Mouse (Mus musculus) testis, adult 2 months (tissue): Measurements from ENCODE around the gene Hes3. TPM values are rescaled to one million over a fixed set of nuclear protein-coding genes. Genes with fewer than 3 reads are reported as not detected.

Experiments
- H3K27ac ChIP-seq: fragments of 200-500 bp; 2 replicates; pipeline ENCODE4 v1.5.1; 2012; ENCODE audit warnings: low read depth, low read length; ENCODE audit not compliant: control insufficient read depth, insufficient read depth
- H3K27me3 ChIP-seq: fragments of 200-500 bp; 2 replicates; pipeline ENCODE4 v1.6.1; 2012; ENCODE audit warnings: mild to moderate bottlenecking, low read length, moderate library complexity; ENCODE audit not compliant: control insufficient read depth, insufficient read depth
- H3K36me3 ChIP-seq: fragments of 200-500 bp; 2 replicates; pipeline ENCODE4 v1.6.1; 2012; ENCODE audit warnings: mild to moderate bottlenecking, low read length; ENCODE audit not compliant: control insufficient read depth, insufficient read depth
- H3K4me1 ChIP-seq: fragments of 200-500 bp; 2 replicates; pipeline ENCODE4 v1.6.1; 2012; ENCODE audit warnings: low read length; ENCODE audit not compliant: control insufficient read depth, insufficient read depth
- H3K4me3 ChIP-seq: fragments of 200-500 bp; 2 replicates; pipeline ENCODE4 v1.5.1; 2012; ENCODE audit warnings: low read depth, mild to moderate bottlenecking, low read length, moderate library complexity, mixed read lengths; ENCODE audit not compliant: control insufficient read depth
- CTCF ChIP-seq: fragments of 200-500 bp; IDR thresholded peaks from 2 replicates; pipeline ENCODE4 v1.5.1; 2012; ENCODE audit warnings: low read depth, mild to moderate bottlenecking, inconsistent platforms, low read length, moderate library complexity; ENCODE audit not compliant: control insufficient read depth, insufficient read depth, insufficient replicate concordance
- POLR2A ChIP-seq: fragments of 200-500 bp; IDR thresholded peaks from 2 replicates; pipeline ENCODE4 v1.6.1; 2012; ENCODE audit warnings: low read depth, mild to moderate bottlenecking, inconsistent platforms, low read length, moderate library complexity; ENCODE audit not compliant: control insufficient read depth
- polyA plus RNA-seq: library from polyadenylated mRNA; depleted of rRNA; stranded (reverse); fragments of >200 nt; gene quantifications from 2 replicates; pipeline ENCODE4 v1.2.3, GENCODE M21; 2012

Gene Hes3
- polyA plus RNA-seq, 1 experiment: 1.5 TPM

DNA sequence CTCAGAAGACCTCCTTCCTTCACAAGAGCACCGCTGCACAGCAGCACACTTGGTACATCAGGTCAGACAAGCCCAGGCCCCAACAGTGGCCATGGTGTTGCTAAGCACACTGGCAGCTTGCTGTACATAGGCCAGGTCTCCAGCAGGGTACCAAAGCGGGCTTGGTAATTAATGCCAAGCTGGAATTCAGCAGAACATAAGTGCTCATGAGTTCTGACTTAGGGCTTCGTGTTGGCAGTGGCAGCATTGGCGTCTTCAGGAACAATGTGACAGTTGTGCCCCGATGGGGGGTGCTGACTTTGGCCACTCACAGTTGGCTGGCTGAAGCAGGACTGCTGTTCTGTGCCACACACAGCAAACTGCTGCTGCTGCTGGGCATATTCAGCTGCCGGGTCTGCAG, 13.2 kb upstream of the Hes3 start:
- peaks cover 2% of the 10 kb centered on the region for H3K36me3 ChIP-seq

DNA sequence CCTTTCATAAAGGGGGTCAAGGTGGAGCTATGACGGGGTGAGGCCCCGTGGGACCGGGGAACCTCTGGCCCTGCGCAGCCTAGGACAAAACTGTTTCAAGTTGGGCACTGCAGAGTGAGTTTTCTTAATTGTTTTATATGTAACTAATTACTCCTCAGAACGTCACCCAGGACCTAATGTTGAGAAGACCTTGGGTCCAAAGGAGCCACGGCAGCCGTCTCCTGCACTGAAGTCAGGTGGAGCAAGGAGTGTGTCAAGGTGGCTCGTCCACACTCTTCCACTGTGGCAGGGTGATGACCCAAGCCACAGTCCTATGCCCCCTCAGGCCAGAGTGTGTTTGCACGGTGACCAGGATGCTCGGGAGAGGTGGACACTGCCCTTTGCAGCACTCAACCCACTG, 11.7 kb upstream of the Hes3 start:
- TF ChIP-seq CTCF (no peak), POLR2A (no peak)
- Histone ChIP-seq H3K4me1 (peaks cover 4% of the 10 kb centered on the region; the same call in 1 of the 2 replicates), H3K4me3 (no peak overlapping the region), H3K27me3 (no peaks in the 10 kb centered on the region), H3K36me3 (peaks cover 2% of the 10 kb centered on the region), H3K27ac (no peak overlapping the region)

More for the DNA sequence above, 13.2 kb upstream of the Hes3 start:
- Histone ChIP-seq H3K4me1 (no peaks in the 10 kb centered on the region), H3K27ac (no peak overlapping the region), H3K4me3 (peak overlapping the region; percentile 72), H3K27me3 (no peaks in the 10 kb centered on the region)
- no peak for TF ChIP-seq CTCF
- TF ChIP-seq POLR2A: no peak

DNA sequence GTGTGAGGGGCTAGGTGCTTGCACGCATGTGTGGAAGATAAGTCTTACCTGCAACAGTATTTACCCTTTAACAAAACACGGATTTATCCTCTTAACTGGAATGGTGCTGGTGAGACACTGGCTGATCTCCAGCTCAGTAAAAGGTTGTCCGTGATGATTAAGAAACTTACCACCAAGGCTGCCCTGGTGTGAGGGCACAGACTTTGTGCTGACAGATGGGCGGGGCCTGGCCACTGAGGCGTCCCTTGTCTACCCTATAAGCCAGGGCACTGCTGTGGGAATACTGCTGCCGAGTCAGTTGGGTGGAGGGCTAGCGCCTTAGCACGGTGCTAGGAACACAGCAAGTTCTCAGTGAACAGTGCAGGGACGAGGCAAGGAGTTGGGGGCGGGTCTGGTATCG, 10.6 kb upstream of the Hes3 start:
- Histone ChIP-seq H3K4me3 (no peak overlapping the region), H3K27ac (no peak overlapping the region), H3K27me3 (no peaks in the 10 kb centered on the region), H3K4me1 (peaks cover 6% of the 10 kb centered on the region), H3K36me3 (peaks cover 2% of the 10 kb centered on the region)
- TF ChIP-seq POLR2A: no peak
- no peak for TF ChIP-seq CTCF

DNA sequence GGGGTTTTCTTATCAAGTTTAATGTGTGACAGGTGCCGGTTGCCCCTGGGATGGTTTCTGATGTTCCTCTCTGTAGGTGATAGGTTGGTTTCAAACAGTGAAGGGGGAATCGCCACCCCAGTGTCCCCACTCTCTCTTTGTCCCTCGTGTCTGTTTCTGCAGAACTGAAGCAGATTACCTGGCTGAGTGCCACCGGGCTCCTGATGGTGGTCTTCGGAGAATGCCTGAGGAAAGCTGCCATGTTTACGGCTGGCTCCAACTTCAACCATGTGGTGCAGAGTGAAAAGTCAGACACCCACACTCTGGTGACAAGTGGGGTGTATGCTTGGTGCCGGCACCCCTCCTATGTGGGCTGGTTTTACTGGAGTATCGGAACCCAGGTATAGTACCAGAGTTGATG, 8.9 kb upstream of the Hes3 start:
- peaks cover 2% of the 10 kb centered on the region for H3K36me3 ChIP-seq
- H3K4me3 ChIP-seq: no peak overlapping the region
- TF ChIP-seq POLR2A (no peak), CTCF (no peak)
- H3K27ac ChIP-seq: no peak overlapping the region
- H3K4me1 ChIP-seq: peaks cover 13% of the 10 kb centered on the region
- no peaks in the 10 kb centered on the region for H3K27me3 ChIP-seq

DNA sequence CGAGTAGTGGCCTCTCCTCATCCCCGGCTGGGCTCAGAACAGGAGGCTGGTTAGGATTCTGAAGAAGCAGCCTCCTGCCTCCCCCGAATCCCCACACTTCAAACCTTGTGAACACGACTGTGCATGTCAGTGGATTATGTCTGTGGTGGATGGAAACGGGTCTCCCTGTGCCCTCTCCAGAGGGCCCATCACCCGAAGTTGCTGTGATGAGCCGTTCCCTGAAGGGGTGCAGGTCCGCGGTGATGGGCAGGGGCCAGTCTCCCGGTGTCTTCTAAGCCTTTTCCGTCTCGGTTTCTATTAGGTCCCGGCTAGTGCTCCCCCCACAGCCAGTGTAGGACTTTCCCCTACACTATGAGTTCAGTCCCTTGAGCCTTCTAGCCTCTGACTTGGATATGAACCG, 7.4 kb upstream of the Hes3 start:
- Histone ChIP-seq H3K27ac (no peak overlapping the region), H3K27me3 (no peaks in the 10 kb centered on the region), H3K4me1 (peaks cover 15% of the 10 kb centered on the region), H3K36me3 (peaks cover 2% of the 10 kb centered on the region), H3K4me3 (peak overlapping the region; percentile 67)
- no peak for TF ChIP-seq POLR2A
- TF ChIP-seq CTCF: no peak

DNA sequence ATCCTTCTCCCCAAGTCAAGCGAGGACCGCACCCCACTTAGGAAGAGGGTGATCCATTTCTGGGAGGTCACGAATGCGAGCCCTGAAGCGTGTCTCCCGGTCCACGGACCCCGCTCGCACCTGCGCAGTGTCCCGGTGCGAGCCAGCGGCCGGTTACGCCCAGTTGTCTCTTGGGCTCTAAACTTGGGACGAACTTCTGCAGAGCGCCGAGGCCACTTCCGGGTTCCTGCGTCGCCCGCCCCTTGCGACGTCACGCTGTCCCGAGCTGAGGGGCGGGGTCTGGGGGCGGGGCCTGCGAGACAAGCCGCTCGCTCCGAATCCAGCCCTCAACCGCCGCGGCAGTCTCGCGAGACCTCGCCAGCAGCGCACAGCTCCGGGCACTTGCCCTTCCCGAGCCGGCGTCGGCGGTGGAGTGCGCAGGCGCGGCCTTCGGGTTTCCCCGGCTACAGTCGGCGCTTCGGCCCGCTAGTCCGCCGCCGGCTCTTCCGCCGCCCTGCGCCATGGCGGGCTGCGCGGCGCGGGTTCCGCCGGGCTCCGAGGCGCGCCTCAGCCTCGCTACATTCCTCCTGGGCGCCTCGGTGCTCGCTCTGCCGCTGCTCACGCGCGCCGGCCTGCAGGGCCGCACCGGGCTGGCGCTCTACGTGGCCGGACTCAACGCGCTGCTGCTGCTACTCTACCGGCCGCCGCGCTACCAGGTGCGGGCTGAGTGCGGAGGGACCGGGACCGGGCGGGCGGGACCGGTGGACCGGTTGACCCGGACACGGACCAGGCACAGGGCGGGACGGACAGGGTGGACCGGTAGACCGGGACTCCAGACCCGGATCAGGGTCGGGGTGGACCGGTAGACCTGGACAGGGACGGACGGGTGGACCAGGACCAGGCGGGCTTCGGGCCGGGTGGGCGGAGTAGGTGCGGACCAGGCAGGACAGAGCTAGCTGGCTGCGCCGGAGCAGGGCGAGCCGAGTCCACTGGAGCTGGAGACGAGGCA, 5.7 kb upstream of the Hes3 start, which contains the start of gene Icmt:
Gene Icmt (plus strand): TSS at position 354 of the 988 bp plus-strand sequence.
- peak within 1 kb of the TSS; percentile 86 for H3K27ac ChIP-seq
- peaks cover 15% of the 10 kb centered on the region for H3K4me1 ChIP-seq
- peak within 1 kb of the TSS; percentile 95 for H3K4me3 ChIP-seq
- TF ChIP-seq CTCF (no peak), POLR2A (peak; percentile 90)
- no peaks in the 10 kb centered on the region for H3K27me3 ChIP-seq
- H3K36me3 ChIP-seq: peaks cover 2% of the 10 kb centered on the region

DNA sequence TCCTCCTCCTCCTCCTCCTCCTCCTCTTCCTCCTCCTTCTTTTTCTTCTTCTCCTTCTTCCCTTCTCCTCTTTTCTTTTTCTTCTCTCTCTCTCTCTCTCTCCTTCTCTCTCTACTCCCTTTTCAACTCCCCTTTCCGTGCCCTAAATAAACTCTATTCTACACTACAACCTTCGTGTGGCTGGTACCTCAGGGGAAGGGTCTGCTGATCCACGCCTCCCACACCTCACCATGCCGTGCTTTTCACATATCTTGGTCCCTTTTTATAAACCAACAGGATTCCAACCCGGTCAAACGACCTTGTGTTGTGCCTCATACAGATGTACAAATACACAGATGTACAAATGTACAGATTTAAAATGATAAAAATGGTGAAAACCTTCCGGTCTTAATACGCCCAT, 4.9 kb upstream of the Hes3 start:
- Histone ChIP-seq H3K27me3 (no peaks in the 10 kb centered on the region), H3K27ac (peak overlapping the region; percentile 86)
- no peak for TF ChIP-seq CTCF
- no peak for TF ChIP-seq POLR2A

More for the DNA sequence above, 4.9 kb upstream of the Hes3 start:
- Histone ChIP-seq H3K4me3 (peak overlapping the region; percentile 93), H3K36me3 (peaks cover 2% of the 10 kb centered on the region), H3K4me1 (peaks cover 15% of the 10 kb centered on the region)
